Mouse (Mus musculus): Measurements from ENCODE around the gene Supv3l1. TPM values are rescaled to one million over a fixed set of nuclear protein-coding genes. Genes with fewer than 3 reads are reported as not detected.
A peak's percentile ranks its signal among the peaks of the same experiment; 100 is the strongest.
"Not testable (repeated sequence)": the region's sequence is repeated elsewhere in the genome, so short reads cannot be mapped to it uniquely, and the experiment has no call there.

Supv3l1 gene
- polyA plus RNA-seq, 1 experiment from 2014 or later, result 25.8 TPM

DNA sequence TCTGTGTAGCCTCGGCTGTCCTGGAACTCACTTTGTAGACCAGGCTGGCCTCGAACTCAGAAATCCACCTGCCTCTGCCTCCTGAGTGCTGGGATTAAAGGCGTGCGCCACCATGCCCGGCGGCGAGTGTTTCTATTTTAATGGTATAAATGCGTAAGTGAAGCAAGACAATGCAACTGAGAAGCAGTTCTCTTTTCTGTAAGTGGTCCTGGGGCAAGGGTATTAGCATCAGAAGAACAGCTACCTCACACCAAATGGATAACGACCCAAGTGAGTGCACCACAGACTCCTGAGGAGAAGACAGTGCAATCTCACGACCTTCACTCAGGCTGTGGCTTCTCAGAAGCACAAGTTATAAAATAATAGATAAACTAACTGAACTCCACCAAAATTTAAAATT, 25.4 kb upstream of the Supv3l1 start:
- no peaks in the 10 kb centered on the region for H3K4me1 ChIP-seq (ENCODE audit: control insufficient read depth, insufficient read depth, low read length)
- 94% methylated on average over 10 of the region's 10 CpGs for WGBS
- no peak for ATAC-seq (ENCODE audit: insufficient number of reproducible peaks, insufficient read depth, low FRiP score, low read depth)
- H3K27me3 ChIP-seq (ENCODE audit: control insufficient read depth, insufficient read depth, low read length), result no peaks in the 10 kb centered on the region
- H3K9me3 ChIP-seq (ENCODE audit: control insufficient read depth, low read depth, low read length), result no peaks in the 10 kb centered on the region
- H3K36me3 ChIP-seq (ENCODE audit: control insufficient read depth, insufficient read depth, low read length), result peaks cover 5% of the 10 kb centered on the region; the same call in 1 of the 2 replicates
- H3K4me3 ChIP-seq (ENCODE audit: low read depth, low read length), result no peak overlapping the region
- no peak overlapping the region for H3K4me2 ChIP-seq (replicated peaks; ENCODE audit: low read depth, low read length)
- no peak overlapping the region for H3K27ac ChIP-seq (ENCODE audit: low read length)
- H3K9ac ChIP-seq (replicated peaks; ENCODE audit: low read depth, low read length), result no peak overlapping the region

DNA sequence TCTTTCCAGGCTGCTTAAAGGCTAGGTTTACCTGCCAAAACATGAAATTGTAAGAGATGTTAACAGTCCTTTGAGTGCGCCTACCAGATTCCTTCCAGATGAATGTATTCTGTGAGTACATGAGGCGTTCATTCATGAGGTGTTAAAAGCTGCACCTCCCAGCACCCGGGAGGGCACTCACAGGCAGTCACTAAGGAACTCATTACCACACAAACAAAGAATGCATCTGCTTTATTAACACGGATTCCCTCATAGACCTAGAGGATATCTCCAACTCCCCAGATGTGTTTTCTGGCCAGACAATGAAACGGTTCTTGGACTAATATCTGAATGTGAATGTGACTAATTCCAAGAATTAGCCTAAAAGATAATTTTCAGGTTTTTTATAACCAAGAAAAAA, 21.6 kb upstream of the Supv3l1 start:
- no peak overlapping the region for H3K27ac ChIP-seq (ENCODE audit: low read length)

DNA sequence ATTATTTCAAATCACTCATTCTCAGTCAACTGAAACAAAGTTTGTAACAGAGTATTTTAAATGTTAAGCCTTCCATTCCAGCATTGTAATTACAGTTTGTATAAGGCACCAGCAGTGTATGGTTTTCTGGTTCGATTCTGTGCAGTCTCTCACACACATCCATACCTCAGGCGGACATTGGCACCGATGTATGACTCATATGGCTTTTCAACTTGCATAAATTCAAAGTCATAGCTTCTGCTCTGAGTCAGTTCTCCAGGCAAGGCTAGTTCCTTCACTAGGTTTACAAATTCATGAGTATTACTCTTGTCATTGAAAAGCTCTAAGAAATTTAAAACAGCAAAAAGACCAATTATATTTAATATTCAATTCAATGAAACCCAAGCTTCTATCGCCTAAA, 20.2 kb upstream of the Supv3l1 start:
- no peaks in the 10 kb centered on the region for H3K4me1 ChIP-seq (ENCODE audit: control insufficient read depth, insufficient read depth, low read length)
- no peaks in the 10 kb centered on the region for H3K27me3 ChIP-seq (ENCODE audit: control insufficient read depth, insufficient read depth, low read length)
- H3K27ac ChIP-seq (ENCODE audit: low read length), result no peak overlapping the region
- no peaks in the 10 kb centered on the region for H3K9me3 ChIP-seq (ENCODE audit: control insufficient read depth, low read depth, low read length)
- 93% methylated on average over 4 of the region's 4 CpGs for WGBS
- no peak overlapping the region for H3K9ac ChIP-seq (replicated peaks; ENCODE audit: low read depth, low read length)
- H3K36me3 ChIP-seq (ENCODE audit: control insufficient read depth, insufficient read depth, low read length), result peaks cover 7% of the 10 kb centered on the region; the same call in 1 of the 2 replicates
- H3K4me2 ChIP-seq (replicated peaks; ENCODE audit: low read depth, low read length), result no peak overlapping the region
- ATAC-seq (ENCODE audit: insufficient number of reproducible peaks, insufficient read depth, low FRiP score, low read depth), result no peak
- no peak overlapping the region for H3K4me3 ChIP-seq (ENCODE audit: low read depth, low read length)

More for the DNA sequence above, 21.6 kb upstream of the Supv3l1 start:
- H3K4me2 ChIP-seq (replicated peaks; ENCODE audit: low read depth, low read length), result no peak overlapping the region
- H3K36me3 ChIP-seq (ENCODE audit: control insufficient read depth, insufficient read depth, low read length), result peaks cover 7% of the 10 kb centered on the region; the same call in 1 of the 2 replicates
- no peak overlapping the region for H3K4me3 ChIP-seq (ENCODE audit: low read depth, low read length)
- H3K9me3 ChIP-seq (ENCODE audit: control insufficient read depth, low read depth, low read length), result no peaks in the 10 kb centered on the region
- 76% methylated on average over 5 of the region's 5 CpGs for WGBS
- no peaks in the 10 kb centered on the region for H3K4me1 ChIP-seq (ENCODE audit: control insufficient read depth, insufficient read depth, low read length)
- H3K27me3 ChIP-seq (ENCODE audit: control insufficient read depth, insufficient read depth, low read length), result no peaks in the 10 kb centered on the region
- ATAC-seq (ENCODE audit: insufficient number of reproducible peaks, insufficient read depth, low FRiP score, low read depth), result no peak
- no peak overlapping the region for H3K9ac ChIP-seq (replicated peaks; ENCODE audit: low read depth, low read length)

DNA sequence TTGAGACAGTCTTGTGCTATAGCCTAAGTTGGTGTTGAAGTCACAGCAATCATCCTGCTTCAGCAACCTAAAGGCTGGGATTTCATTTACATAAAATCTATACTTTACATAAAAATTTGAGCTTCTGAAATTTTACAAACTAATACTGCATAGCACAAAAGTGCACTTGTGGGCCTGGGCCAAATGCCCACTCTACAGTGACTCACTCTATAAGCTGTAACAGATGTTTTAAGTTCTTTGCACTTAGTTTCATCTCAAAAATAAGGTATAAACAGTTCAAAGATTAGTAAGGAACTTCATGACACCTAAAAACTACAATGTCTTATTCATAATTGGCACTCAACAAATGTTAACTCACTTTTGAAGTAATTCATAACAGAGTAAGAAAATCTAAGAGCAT, 11.8 kb upstream of the Supv3l1 start:
- H3K36me3 ChIP-seq (ENCODE audit: control insufficient read depth, insufficient read depth, low read length), result peaks cover 21% of the 10 kb centered on the region; the same call in 1 of the 2 replicates

DNA sequence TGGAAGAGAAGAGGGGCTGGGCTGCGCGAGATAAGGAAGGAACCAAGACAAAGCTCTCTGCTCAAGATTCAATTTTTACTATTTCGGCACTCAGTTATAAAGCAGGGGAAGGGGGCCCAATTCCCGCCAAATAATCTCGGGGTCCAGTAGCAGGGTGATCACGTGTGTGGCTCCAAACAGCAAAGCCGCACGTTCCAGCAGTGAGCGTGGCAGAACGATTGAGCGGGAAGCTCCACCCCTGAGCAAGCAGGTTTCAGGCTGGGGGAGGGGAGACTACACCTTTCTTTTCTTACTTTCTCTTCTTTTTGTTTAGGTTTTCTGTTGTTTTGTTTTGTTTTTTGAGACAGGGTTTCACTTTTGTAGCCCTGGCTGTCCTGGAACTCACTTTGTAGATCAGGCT, 2.5 kb upstream of the Supv3l1 start:
- H3K36me3 ChIP-seq (ENCODE audit: control insufficient read depth, insufficient read depth, low read length), result peaks cover 19% of the 10 kb centered on the region; the same call in 1 of the 2 replicates
- H3K9me3 ChIP-seq (ENCODE audit: control insufficient read depth, low read depth, low read length); H3K9ac ChIP-seq (replicated peaks; ENCODE audit: low read depth, low read length); H3K4me2 ChIP-seq (replicated peaks; ENCODE audit: low read depth, low read length); ATAC-seq (ENCODE audit: insufficient number of reproducible peaks, insufficient read depth, low FRiP score, low read depth); H3K4me1 ChIP-seq (ENCODE audit: control insufficient read depth, insufficient read depth, low read length); H3K4me3 ChIP-seq (ENCODE audit: low read depth, low read length); H3K27me3 ChIP-seq (ENCODE audit: control insufficient read depth, insufficient read depth, low read length); H3K27ac ChIP-seq (ENCODE audit: low read length): not testable (repeated sequence)
- WGBS, result 62% methylated on average over 11 of the region's 11 CpGs

More for the DNA sequence above, 11.8 kb upstream of the Supv3l1 start:
- Histone ChIP-seq H3K4me1 (ENCODE audit: control insufficient read depth, insufficient read depth, low read length) (no peaks in the 10 kb centered on the region), H3K4me2 (replicated peaks; ENCODE audit: low read depth, low read length) (no peak overlapping the region), H3K27me3 (ENCODE audit: control insufficient read depth, insufficient read depth, low read length) (no peaks in the 10 kb centered on the region), H3K9ac (replicated peaks; ENCODE audit: low read depth, low read length) (no peak overlapping the region), H3K27ac (ENCODE audit: low read length) (no peak overlapping the region), H3K4me3 (ENCODE audit: low read depth, low read length) (no peak overlapping the region), H3K9me3 (ENCODE audit: control insufficient read depth, low read depth, low read length) (no peaks in the 10 kb centered on the region)
- no peak for ATAC-seq (ENCODE audit: insufficient number of reproducible peaks, insufficient read depth, low FRiP score, low read depth)

DNA sequence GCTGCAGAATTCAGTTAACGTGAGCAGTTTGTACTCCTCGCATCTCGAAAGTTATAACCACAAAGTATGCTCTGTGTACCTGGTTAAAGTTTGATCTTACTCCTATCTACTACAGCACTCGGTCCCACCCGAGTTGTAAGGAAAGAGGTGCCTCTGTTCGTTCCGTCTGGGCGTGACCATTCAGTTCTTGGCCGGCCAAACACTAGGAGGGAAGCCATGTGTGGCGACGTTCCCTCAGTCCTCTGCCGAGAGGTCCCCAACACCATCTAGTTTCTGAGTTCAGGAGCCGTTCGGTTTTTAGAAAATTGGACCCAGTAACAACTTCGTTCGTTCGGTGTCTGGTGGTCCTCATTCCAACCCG, 722 bp upstream of the Supv3l1 start:
- WGBS, result 36% methylated on average over 18 of the region's 18 CpGs
- no peaks in the 10 kb centered on the region for H3K27me3 ChIP-seq (ENCODE audit: control insufficient read depth, insufficient read depth, low read length)
- ATAC-seq (ENCODE audit: insufficient number of reproducible peaks, insufficient read depth, low FRiP score, low read depth), result peak; percentile 33
- no peaks in the 10 kb centered on the region for H3K9me3 ChIP-seq (ENCODE audit: control insufficient read depth, low read depth, low read length)
- H3K9ac ChIP-seq (replicated peaks; ENCODE audit: low read depth, low read length), result peak overlapping the region; percentile 96
- peaks cover 19% of the 10 kb centered on the region for H3K36me3 ChIP-seq (ENCODE audit: control insufficient read depth, insufficient read depth, low read length)
- peaks cover 9% of the 10 kb centered on the region; the same call in 1 of the 2 replicates for H3K4me1 ChIP-seq (ENCODE audit: control insufficient read depth, insufficient read depth, low read length)
- peak overlapping the region; percentile 66 for H3K4me2 ChIP-seq (replicated peaks; ENCODE audit: low read depth, low read length)
- H3K27ac ChIP-seq (ENCODE audit: low read length), result peak overlapping the region; percentile 68
- H3K4me3 ChIP-seq (ENCODE audit: low read depth, low read length), result peak overlapping the region; percentile 98

DNA sequence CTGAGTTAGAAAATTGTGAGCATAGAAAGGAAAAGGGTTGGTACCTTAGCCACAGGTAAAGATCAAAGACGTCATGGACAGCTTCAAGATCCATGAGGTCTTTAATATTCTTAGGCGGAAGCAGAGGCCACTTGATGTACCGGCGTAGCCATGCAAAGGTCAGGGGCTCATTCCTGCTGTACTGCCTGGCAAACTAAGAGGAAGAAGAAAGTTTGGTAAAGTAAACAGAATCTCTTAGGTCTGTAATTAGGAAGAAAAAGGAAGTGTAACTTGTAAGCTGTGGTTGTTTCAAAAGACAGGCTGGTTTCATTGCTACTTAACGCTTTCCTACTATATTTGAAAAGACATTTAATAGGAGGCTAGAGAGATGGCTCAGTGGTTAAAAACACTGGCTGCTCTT, 19.1 kb downstream of the Supv3l1 start:
- Histone ChIP-seq H3K27ac (ENCODE audit: low read length) (no peak overlapping the region), H3K36me3 (ENCODE audit: control insufficient read depth, insufficient read depth, low read length) (peaks cover 55% of the 10 kb centered on the region)

DNA sequence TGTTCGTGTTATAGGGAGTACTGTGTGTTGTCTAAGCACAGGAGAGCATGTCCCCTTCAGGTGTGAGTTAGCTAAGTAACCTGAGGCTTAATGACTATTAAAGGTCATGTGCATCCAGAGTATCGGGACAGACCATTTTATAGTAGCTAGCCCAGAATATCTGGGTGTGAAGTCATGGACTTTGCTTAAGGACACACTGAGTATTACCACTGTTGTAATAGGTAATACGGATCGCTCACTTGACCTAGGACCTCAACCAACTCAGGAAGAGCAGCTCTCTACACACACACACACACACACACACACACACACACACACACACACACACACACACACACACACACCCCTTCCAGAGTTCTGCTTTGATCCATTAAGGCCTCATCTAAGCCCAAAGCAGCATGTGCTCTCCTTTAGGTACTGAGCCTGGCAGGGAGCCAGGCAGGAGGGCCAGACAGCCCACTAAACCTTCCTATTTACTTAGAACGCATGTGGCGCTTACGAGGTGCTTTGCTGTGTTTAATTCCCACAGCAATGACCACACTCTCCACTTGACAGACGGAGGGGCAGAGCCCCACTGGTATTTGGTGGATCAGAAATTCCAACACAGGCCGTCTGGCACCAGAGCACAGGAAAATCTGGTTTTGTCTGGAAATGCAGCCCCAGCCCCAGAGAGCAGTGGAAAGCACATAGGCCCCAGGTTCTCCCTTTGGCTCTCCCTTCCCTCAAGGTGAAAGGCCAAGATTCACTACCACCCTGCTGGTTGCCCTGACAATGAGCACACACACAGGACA, 24.3 kb downstream of the Supv3l1 start:
- H3K36me3 ChIP-seq (ENCODE audit: control insufficient read depth, insufficient read depth, low read length), result peaks cover 22% of the 10 kb centered on the region
- H3K9ac ChIP-seq (replicated peaks; ENCODE audit: low read depth, low read length), result no peak overlapping the region
- no peaks in the 10 kb centered on the region for H3K27me3 ChIP-seq (ENCODE audit: control insufficient read depth, insufficient read depth, low read length)
- peak; percentile 43; the same call in 1 of the 2 replicates for ATAC-seq (ENCODE audit: insufficient number of reproducible peaks, insufficient read depth, low FRiP score, low read depth)
- 0 out of 2 replicates have a peak, but pooled peaks cover 8% of the 10 kb centered on the region for H3K4me1 ChIP-seq (ENCODE audit: control insufficient read depth, insufficient read depth, low read length)
- H3K9me3 ChIP-seq (ENCODE audit: control insufficient read depth, low read depth, low read length), result no peaks in the 10 kb centered on the region
- peak overlapping the region; percentile 44; the same call in 1 of the 2 replicates for H3K27ac ChIP-seq (ENCODE audit: low read length)
- no peak overlapping the region for H3K4me2 ChIP-seq (replicated peaks; ENCODE audit: low read depth, low read length)
- WGBS, result 34% methylated on average over 9 of the region's 9 CpGs
- no peak overlapping the region for H3K4me3 ChIP-seq (ENCODE audit: low read depth, low read length)

More for the DNA sequence above, 19.1 kb downstream of the Supv3l1 start:
- 89% methylated on average over 5 of the region's 5 CpGs for WGBS
- Histone ChIP-seq H3K4me2 (replicated peaks; ENCODE audit: low read depth, low read length) (no peak overlapping the region), H3K9me3 (ENCODE audit: control insufficient read depth, low read depth, low read length) (no peaks in the 10 kb centered on the region), H3K27me3 (ENCODE audit: control insufficient read depth, insufficient read depth, low read length) (no peaks in the 10 kb centered on the region), H3K9ac (replicated peaks; ENCODE audit: low read depth, low read length) (no peak overlapping the region), H3K4me3 (ENCODE audit: low read depth, low read length) (no peak overlapping the region), H3K4me1 (ENCODE audit: control insufficient read depth, insufficient read depth, low read length) (0 out of 2 replicates have a peak, but pooled peaks cover 2% of the 10 kb centered on the region)
- ATAC-seq (ENCODE audit: insufficient number of reproducible peaks, insufficient read depth, low FRiP score, low read depth), result no peak
